Mouse (Mus musculus) thymus, adult 2 months (tissue): ENCODE measurements at regions not wholly inside any gene's neighbourhood (a gene's known extent, or its start where the extent isn't known, plus 50 kb on each side); places are given as distances from the start of the nearest gene placed in this dataset.

Source experiments
- CTCF ChIP-seq: fragments of 200-500 bp; IDR thresholded peaks from 2 replicates; pipeline ENCODE4 v1.5.1; 2012; ENCODE audit warnings: mild to moderate bottlenecking, control low read depth, low read length, moderate library complexity, borderline replicate concordance; ENCODE audit not compliant: control insufficient read depth, poor library complexity, insufficient read depth; ENCODE audit errors: extremely low read depth
- POLR2A ChIP-seq: fragments of 200-500 bp; IDR thresholded peaks from 2 replicates; pipeline ENCODE4 v1.6.1; 2012; ENCODE audit warnings: mild to moderate bottlenecking, low read length, control low read depth, moderate library complexity; ENCODE audit not compliant: control insufficient read depth, poor library complexity, insufficient read depth; ENCODE audit errors: extremely low read depth

- TF ChIP-seq POLR2A (no peak), CTCF (no peak)
Measured at GRCm38 (mm10) chr3:137737222-137737800, 66.0 kb downstream of the Gm21962 start.
